ENCODE assay signal across 22 mouse cellular contexts in the genomic region with DNA sequence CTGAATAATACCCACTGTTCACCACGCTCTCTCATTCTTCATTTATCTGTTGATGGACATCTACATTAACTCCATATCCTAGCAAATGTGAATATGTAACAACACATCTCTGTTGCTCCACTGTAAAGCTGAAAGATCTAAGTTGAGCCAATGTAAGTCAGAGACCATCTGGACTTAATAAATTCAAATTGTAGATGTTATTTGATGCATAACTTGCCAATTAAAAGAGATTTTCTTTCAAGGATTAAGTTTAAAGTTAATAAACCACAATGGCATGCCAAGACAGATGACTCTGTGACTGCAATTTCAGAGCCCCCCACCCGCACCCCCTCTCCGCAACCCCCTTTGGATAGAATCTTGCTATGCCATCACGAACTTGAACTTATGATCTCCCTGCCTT.
"Had no signal": no experiment of that assay in that cellular context is flagged by ENCODE, and none has a peak within 500 bp of the region (broad histone marks: within the 10 kb centered on the region; RNA-seq: fewer than 3 reads in every experiment).

No protein-coding gene starts in this region.

- H3K4me2 ChIP-seq: lung, embryonic 15.5 days; midbrain, embryonic 11.5 days; midbrain, embryonic 13.5 days; midbrain, embryonic 15.5 days; neural tube, embryonic 13.5 days; neural tube, embryonic 15.5 days had no signal

- ATAC-seq: liver, postnatal 0 days; lung, postnatal 0 days; midbrain, embryonic 13.5 days; midbrain, embryonic 15.5 days had no signal

- H3K36me3 ChIP-seq: lung, embryonic 15.5 days; midbrain, embryonic 13.5 days; midbrain, embryonic 15.5 days; neural tube, embryonic 13.5 days; neural tube, embryonic 15.5 days had no signal

- H3K27ac ChIP-seq: lung, embryonic 15.5 days; macrophage; midbrain, embryonic 13.5 days; midbrain, embryonic 15.5 days; neural tube, embryonic 13.5 days; neural tube, embryonic 15.5 days had no signal

- H3K4me1 ChIP-seq: megakaryocyte, embryonic 14.5 days; midbrain, embryonic 13.5 days; midbrain, embryonic 15.5 days; neural tube, embryonic 15.5 days had no signal

- H3K9ac ChIP-seq: liver, postnatal 0 days; lung, embryonic 15.5 days; midbrain, embryonic 13.5 days; midbrain, embryonic 15.5 days; neural tube, embryonic 13.5 days; neural tube, embryonic 15.5 days had no signal

- H3K27me3 ChIP-seq: lung, embryonic 15.5 days; midbrain, embryonic 13.5 days; midbrain, embryonic 15.5 days; neural tube, embryonic 13.5 days; neural tube, embryonic 15.5 days had no signal

- H3K9me3 ChIP-seq: midbrain, embryonic 15.5 days; neural tube, embryonic 13.5 days; neural tube, embryonic 15.5 days had no signal

- H3K4me3 ChIP-seq: lung, embryonic 15.5 days; megakaryocyte, embryonic 14.5 days; midbrain, embryonic 13.5 days; midbrain, embryonic 15.5 days; myocyte; neural tube, embryonic 13.5 days; neural tube, embryonic 15.5 days had no signal

- DNase-seq: liver, postnatal 0 days; lung, adult 2 months; lung, postnatal 14 days; lung, postnatal 36 days; retina, postnatal 1 day; right cerebral cortex, adult 18-20 months; right cerebral cortex, postnatal 25 days; right cerebral cortex, postnatal 4 days; spleen, adult 18-20 months; thymus, adult 2 months; thymus, postnatal 25 days; thymus, postnatal 4 days had no signal
